Mouse (Mus musculus) effector memory CD4-positive, alpha-beta T cell, adult 5 months (primary cell): ENCODE results near the gene Gm7954. TPM values are rescaled to one million over a fixed set of nuclear protein-coding genes. Genes with fewer than 3 reads are reported as not detected.

ENCODE experiments used
- polyA plus RNA-seq: library from polyadenylated mRNA; unstranded; fragments of 100-300 nt; shearing (Covaris generic); gene quantifications from one replicate; pipeline ENCODE4 v1.2.1, GENCODE M21; 2017

Gene Gm7954
- not detected for polyA plus RNA-seq

GRCm38 (mm10) chr14:41453418-41453817 is at the start of gene Gm7954:
Gene Gm7954 (minus strand): TSS chr14:41453518.

DNA sequence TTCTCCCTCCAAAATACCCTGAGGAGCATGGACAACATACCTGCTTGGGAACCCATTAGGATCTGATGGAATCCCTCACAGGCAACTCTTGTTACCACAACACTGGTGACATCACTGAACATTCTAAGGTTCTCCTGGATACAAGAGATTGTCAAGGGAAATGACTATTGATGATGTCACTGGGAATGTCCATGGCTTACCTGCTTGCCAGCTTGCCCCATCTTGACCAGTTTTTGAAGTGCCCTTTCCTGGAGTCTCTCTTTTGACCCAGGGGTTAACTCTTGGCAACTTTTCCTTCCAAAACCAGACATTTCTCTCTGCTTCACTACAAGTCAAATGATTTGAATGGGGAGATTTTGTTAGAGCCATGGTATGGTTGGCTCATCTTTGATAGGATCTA is 36.1 kb upstream of the Gm7954 start, which contains the start of gene Gm3486:
TSS of gene Gm3486 (minus strand) at position 101 of the 400 bp plus-strand sequence.

GRCm38 (mm10) chr14:41408181-41408580 is 45.1 kb downstream of the Gm7954 start, which contains the start of gene Gm6482:
Gene Gm6482 (minus strand): TSS chr14:41408281.

Other genes starting within 250 kb of the Gm7954 start
- not detected for gene Gm2832, start 174.7 kb downstream of the Gm7954 start, polyA plus RNA-seq
- gene Gm5798, start 104.9 kb downstream of the Gm7954 start, polyA plus RNA-seq: not detected
- not detected for gene Gm7945, start 67.1 kb downstream of the Gm7954 start, polyA plus RNA-seq
- not detected for gene Gm6482, start 45.2 kb downstream of the Gm7954 start, polyA plus RNA-seq
- not detected for gene Gm3486, start 36.0 kb upstream of the Gm7954 start, polyA plus RNA-seq
- gene Gm7970, start 102.1 kb upstream of the Gm7954 start, polyA plus RNA-seq: not detected
- not detected for gene 1700049E17Rik2, start 119.7 kb upstream of the Gm7954 start, polyA plus RNA-seq
- not detected for gene Gm3072, start 171.1 kb upstream of the Gm7954 start, polyA plus RNA-seq
- gene Gm3676, start 193.0 kb upstream of the Gm7954 start, polyA plus RNA-seq: not detected
- gene Gm8068, start 248.4 kb upstream of the Gm7954 start, polyA plus RNA-seq: not detected